Mouse (Mus musculus): ENCODE data around the gene Cd4.

DNA sequence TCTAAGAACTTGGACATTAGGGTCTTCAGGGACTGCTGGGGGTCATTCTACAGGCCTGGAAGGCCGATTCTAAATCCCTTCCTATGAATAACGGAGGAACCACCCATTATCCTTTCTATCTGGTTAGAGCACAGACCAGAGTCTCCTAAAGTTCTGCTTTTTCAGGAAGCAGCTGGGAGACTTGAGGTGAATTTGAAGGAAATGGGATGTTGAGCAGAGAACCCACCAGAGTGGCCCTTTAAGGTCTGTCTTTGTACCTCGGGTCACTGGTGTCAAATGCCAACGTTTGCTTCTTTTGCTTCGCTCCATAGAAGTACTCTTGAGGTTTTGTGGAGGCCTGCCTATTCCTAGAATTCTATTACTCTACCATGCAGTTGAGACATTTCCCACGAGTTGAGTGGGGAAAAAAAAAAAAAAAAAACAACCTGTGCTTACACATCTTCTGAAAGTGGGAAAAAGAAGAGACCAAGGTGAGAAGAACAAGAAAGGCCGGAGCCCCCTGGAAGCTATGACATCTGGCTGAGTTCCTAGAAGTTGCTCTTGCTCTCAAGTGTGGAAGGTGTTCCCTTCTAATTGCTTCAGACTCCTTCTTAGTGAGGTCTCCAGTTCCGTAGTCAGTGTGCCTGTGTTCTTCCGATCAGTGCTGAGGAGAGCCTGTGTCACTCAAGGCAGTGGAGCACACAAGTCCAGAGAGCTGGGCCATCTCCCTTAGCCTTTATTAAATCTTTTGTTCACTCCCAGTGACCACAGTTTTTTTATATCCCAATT is 32.5 kb upstream of the Cd4 start:
- TF ChIP-seq POLR2A (IDR thresholded peaks at IDR 0.05; ENCODE audit: low read depth, low read length) (no peak), CTCF (IDR thresholded peaks at IDR 0.05; ENCODE audit: extremely low read depth, insufficient read depth, insufficient read length, insufficient replicate concordance) (no peak)
